Mouse (Mus musculus): ENCODE data around the gene Rxra. TPM values are rescaled to one million over a fixed set of nuclear protein-coding genes. Genes with fewer than 3 reads are reported as not detected.

The Rxra gene
- polyA plus RNA-seq, 1 experiment from 2014 or later: 10.3 TPM

- Histone ChIP-seq H3K4me3 (ENCODE audit: low read depth, low read length) (no peak overlapping the region), H3K9me3 (ENCODE audit: control insufficient read depth, low read depth, low read length) (no peaks in the 10 kb centered on the region), H3K36me3 (ENCODE audit: control insufficient read depth, insufficient read depth, low read length) (no peaks in the 10 kb centered on the region), H3K4me1 (ENCODE audit: control insufficient read depth, insufficient read depth, low read length) (peaks cover 66% of the 10 kb centered on the region), H3K4me2 (replicated peaks; ENCODE audit: low read depth, low read length) (peak overlapping the region; percentile 18; the same call in 1 of the 2 replicates), H3K9ac (replicated peaks; ENCODE audit: low read depth, low read length) (no peak overlapping the region), H3K27ac (ENCODE audit: low read length) (peak overlapping the region; percentile 69), H3K27me3 (ENCODE audit: control insufficient read depth, insufficient read depth, low read length) (no peaks in the 10 kb centered on the region)
- ATAC-seq (ENCODE audit: insufficient number of reproducible peaks, insufficient read depth, low FRiP score, low read depth): peak; percentile 72
- WGBS: 3% methylated on average over 7 of the region's 7 CpGs
These were observed 23.3 kb downstream of the Rxra start for GRCm38 (mm10) chr2:27699574-27699973.

GRCm38 (mm10) chr2:27702283-27702682, 26.0 kb downstream of the Rxra start:
- Histone ChIP-seq H3K9me3 (ENCODE audit: control insufficient read depth, low read depth, low read length) (no peaks in the 10 kb centered on the region), H3K4me1 (ENCODE audit: control insufficient read depth, insufficient read depth, low read length) (peaks cover 62% of the 10 kb centered on the region), H3K27ac (ENCODE audit: low read length) (peak overlapping the region; percentile 48; the same call in 1 of the 2 replicates), H3K27me3 (ENCODE audit: control insufficient read depth, insufficient read depth, low read length) (no peaks in the 10 kb centered on the region), H3K9ac (replicated peaks; ENCODE audit: low read depth, low read length) (no peak overlapping the region), H3K36me3 (ENCODE audit: control insufficient read depth, insufficient read depth, low read length) (no peaks in the 10 kb centered on the region), H3K4me3 (ENCODE audit: low read depth, low read length) (no peak overlapping the region), H3K4me2 (replicated peaks; ENCODE audit: low read depth, low read length) (no peak overlapping the region)
- ATAC-seq (ENCODE audit: insufficient number of reproducible peaks, insufficient read depth, low FRiP score, low read depth): no peak
- WGBS: 55% methylated on average over 3 of the region's 3 CpGs

- H3K27me3 ChIP-seq (ENCODE audit: control insufficient read depth, insufficient read depth, low read length): no peaks in the 10 kb centered on the region
- no peak overlapping the region for H3K4me3 ChIP-seq (ENCODE audit: low read depth, low read length)
- no peaks in the 10 kb centered on the region for H3K9me3 ChIP-seq (ENCODE audit: control insufficient read depth, low read depth, low read length)
- peaks cover 56% of the 10 kb centered on the region for H3K4me1 ChIP-seq (ENCODE audit: control insufficient read depth, insufficient read depth, low read length)
- WGBS: 56% methylated on average over 10 of the region's 10 CpGs
- ATAC-seq (ENCODE audit: insufficient number of reproducible peaks, insufficient read depth, low FRiP score, low read depth): peak; percentile 54
- peak overlapping the region; percentile 48; the same call in 1 of the 2 replicates for H3K27ac ChIP-seq (ENCODE audit: low read length)
- no peak overlapping the region for H3K4me2 ChIP-seq (replicated peaks; ENCODE audit: low read depth, low read length)
- peaks cover 1% of the 10 kb centered on the region; the same call in 1 of the 2 replicates for H3K36me3 ChIP-seq (ENCODE audit: control insufficient read depth, insufficient read depth, low read length)
- no peak overlapping the region for H3K9ac ChIP-seq (replicated peaks; ENCODE audit: low read depth, low read length)
These were observed 26.8 kb downstream of the Rxra start for GRCm38 (mm10) chr2:27702904-27703666.

GRCm38 (mm10) chr2:27703852-27704640, 27.8 kb downstream of the Rxra start:
- H3K27ac ChIP-seq (ENCODE audit: low read length): peak overlapping the region; percentile 48; the same call in 1 of the 2 replicates
- no peak overlapping the region for H3K4me2 ChIP-seq (replicated peaks; ENCODE audit: low read depth, low read length)
- H3K4me3 ChIP-seq (ENCODE audit: low read depth, low read length): no peak overlapping the region
- no peaks in the 10 kb centered on the region for H3K9me3 ChIP-seq (ENCODE audit: control insufficient read depth, low read depth, low read length)
- peaks cover 5% of the 10 kb centered on the region; the same call in 1 of the 2 replicates for H3K36me3 ChIP-seq (ENCODE audit: control insufficient read depth, insufficient read depth, low read length)
- no peaks in the 10 kb centered on the region for H3K27me3 ChIP-seq (ENCODE audit: control insufficient read depth, insufficient read depth, low read length)
- 63% methylated on average over 9 of the region's 9 CpGs for WGBS
- ATAC-seq (ENCODE audit: insufficient number of reproducible peaks, insufficient read depth, low FRiP score, low read depth): no peak
- no peak overlapping the region for H3K9ac ChIP-seq (replicated peaks; ENCODE audit: low read depth, low read length)
- H3K4me1 ChIP-seq (ENCODE audit: control insufficient read depth, insufficient read depth, low read length): peaks cover 46% of the 10 kb centered on the region

DNA sequence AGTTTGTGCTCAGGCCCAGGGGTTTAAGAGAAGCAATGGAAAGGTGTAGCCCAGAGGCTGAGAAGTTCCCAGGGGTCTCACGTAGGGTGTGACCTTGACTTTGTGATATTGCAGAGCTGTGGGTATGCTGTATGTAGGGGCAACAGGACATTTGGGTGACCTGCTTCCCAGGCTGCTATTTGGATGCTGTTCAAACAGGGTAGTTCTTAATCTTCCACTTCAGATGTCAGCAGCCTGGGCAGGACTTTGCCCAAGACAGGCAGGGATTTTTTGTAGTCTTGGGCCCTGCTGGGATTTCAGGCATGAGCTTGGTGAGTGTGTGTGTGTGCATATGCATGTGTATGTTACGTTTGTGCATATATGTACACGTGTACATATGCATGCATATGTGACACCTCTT, 28.4 kb downstream of the Rxra start:
- H3K27me3 ChIP-seq (ENCODE audit: control insufficient read depth, insufficient read depth, low read length): no peaks in the 10 kb centered on the region
- no peak for ATAC-seq (ENCODE audit: insufficient number of reproducible peaks, insufficient read depth, low FRiP score, low read depth)
- 79% methylated on average over 3 of the region's 3 CpGs for WGBS
- no peaks in the 10 kb centered on the region for H3K9me3 ChIP-seq (ENCODE audit: control insufficient read depth, low read depth, low read length)
- no peak overlapping the region for H3K9ac ChIP-seq (replicated peaks; ENCODE audit: low read depth, low read length)
- peak overlapping the region; percentile 48; the same call in 1 of the 2 replicates for H3K27ac ChIP-seq (ENCODE audit: low read length)
- H3K36me3 ChIP-seq (ENCODE audit: control insufficient read depth, insufficient read depth, low read length): peaks cover 5% of the 10 kb centered on the region; the same call in 1 of the 2 replicates
- H3K4me3 ChIP-seq (ENCODE audit: low read depth, low read length): no peak overlapping the region
- no peak overlapping the region for H3K4me2 ChIP-seq (replicated peaks; ENCODE audit: low read depth, low read length)
- peaks cover 40% of the 10 kb centered on the region for H3K4me1 ChIP-seq (ENCODE audit: control insufficient read depth, insufficient read depth, low read length)

DNA sequence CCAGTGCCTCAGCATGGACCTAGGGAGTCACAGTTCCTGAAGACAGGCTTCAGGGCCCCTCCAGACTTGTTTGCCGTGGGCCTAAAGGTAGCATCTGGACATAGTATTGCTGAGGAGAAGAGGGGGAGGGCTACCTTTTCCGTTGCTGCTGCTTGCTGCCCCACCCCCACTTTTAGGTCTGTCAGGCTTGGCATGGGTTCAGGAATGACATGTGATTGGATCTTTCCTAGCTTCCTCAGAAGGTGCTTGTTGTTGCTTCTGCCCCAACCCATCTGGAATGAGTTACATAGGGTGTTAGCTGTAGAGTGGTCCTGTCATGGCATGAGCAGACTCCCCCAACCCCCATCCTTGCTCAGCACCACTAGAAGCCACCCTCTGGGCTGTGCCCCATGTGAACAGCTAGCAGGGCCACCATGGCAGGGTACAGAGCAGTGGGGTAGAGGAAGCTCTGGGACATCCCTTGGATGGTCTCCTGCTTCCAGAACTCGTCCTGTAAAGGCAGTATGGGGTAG, 34.7 kb downstream of the Rxra start:
- peaks cover 25% of the 10 kb centered on the region for H3K4me1 ChIP-seq (ENCODE audit: control insufficient read depth, insufficient read depth, low read length)

GRCm38 (mm10) chr2:27712626-27713025, 36.4 kb downstream of the Rxra start:
- Histone ChIP-seq H3K36me3 (ENCODE audit: control insufficient read depth, insufficient read depth, low read length) (peaks cover 5% of the 10 kb centered on the region; the same call in 1 of the 2 replicates), H3K4me2 (replicated peaks; ENCODE audit: low read depth, low read length) (no peak overlapping the region), H3K9ac (replicated peaks; ENCODE audit: low read depth, low read length) (no peak overlapping the region), H3K27ac (ENCODE audit: low read length) (no peak overlapping the region), H3K4me1 (ENCODE audit: control insufficient read depth, insufficient read depth, low read length) (peaks cover 42% of the 10 kb centered on the region), H3K9me3 (ENCODE audit: control insufficient read depth, low read depth, low read length) (no peaks in the 10 kb centered on the region), H3K4me3 (ENCODE audit: low read depth, low read length) (no peak overlapping the region), H3K27me3 (ENCODE audit: control insufficient read depth, insufficient read depth, low read length) (no peaks in the 10 kb centered on the region)
- ATAC-seq (ENCODE audit: insufficient number of reproducible peaks, insufficient read depth, low FRiP score, low read depth): no peak
- WGBS: 83% methylated on average over 5 of the region's 5 CpGs

More for the DNA sequence above, 34.7 kb downstream of the Rxra start:
- no peak for ATAC-seq (ENCODE audit: insufficient number of reproducible peaks, insufficient read depth, low FRiP score, low read depth)
- Histone ChIP-seq H3K4me2 (replicated peaks; ENCODE audit: low read depth, low read length) (no peak overlapping the region), H3K27me3 (ENCODE audit: control insufficient read depth, insufficient read depth, low read length) (no peaks in the 10 kb centered on the region), H3K27ac (ENCODE audit: low read length) (no peak overlapping the region), H3K36me3 (ENCODE audit: control insufficient read depth, insufficient read depth, low read length) (peaks cover 5% of the 10 kb centered on the region; the same call in 1 of the 2 replicates), H3K9me3 (ENCODE audit: control insufficient read depth, low read depth, low read length) (no peaks in the 10 kb centered on the region), H3K9ac (replicated peaks; ENCODE audit: low read depth, low read length) (no peak overlapping the region), H3K4me3 (ENCODE audit: low read depth, low read length) (no peak overlapping the region)
- 43% methylated on average over 3 of the region's 3 CpGs for WGBS

- Histone ChIP-seq H3K4me2 (replicated peaks; ENCODE audit: low read depth, low read length) (no peak overlapping the region), H3K9ac (replicated peaks; ENCODE audit: low read depth, low read length) (no peak overlapping the region), H3K4me1 (ENCODE audit: control insufficient read depth, insufficient read depth, low read length) (peaks cover 49% of the 10 kb centered on the region), H3K9me3 (ENCODE audit: control insufficient read depth, low read depth, low read length) (no peaks in the 10 kb centered on the region), H3K4me3 (ENCODE audit: low read depth, low read length) (no peak overlapping the region), H3K36me3 (ENCODE audit: control insufficient read depth, insufficient read depth, low read length) (peaks cover under 1% of the 10 kb centered on the region; the same call in 1 of the 2 replicates), H3K27ac (ENCODE audit: low read length) (no peak overlapping the region), H3K27me3 (ENCODE audit: control insufficient read depth, insufficient read depth, low read length) (no peaks in the 10 kb centered on the region)
- ATAC-seq (ENCODE audit: insufficient number of reproducible peaks, insufficient read depth, low FRiP score, low read depth): no peak
- 92% methylated on average over 3 of the region's 3 CpGs for WGBS
These were observed 37.1 kb downstream of the Rxra start for GRCm38 (mm10) chr2:27713378-27713777.
